ENCODE assay signal across 15 mouse cellular contexts in genomic region chr9:62624562-62625044, GRCm38 (mm10). TPM values are rescaled to one million over a fixed set of nuclear protein-coding genes. Genes with fewer than 3 reads are reported as not detected.
DNase-seq lines count a peak whose midpoint lies in the region; ATAC-seq lines count a peak whose summit lies in the region.
"Had no signal": no experiment of that assay in that cellular context is flagged by ENCODE, and none has a peak within 500 bp of the region (broad histone marks: within the 10 kb centered on the region; RNA-seq: fewer than 3 reads in every experiment).

No protein-coding gene starts in this region.

- no peak overlapping the region for H3K27ac ChIP-seq in midbrain, embryonic 15.5 days
- H3K27ac ChIP-seq: midbrain, embryonic 10.5 days had no signal

- H3K36me3 ChIP-seq in midbrain, embryonic 15.5 days (replicated peaks), result no peaks in the 10 kb centered on the region
- H3K36me3 ChIP-seq: midbrain, embryonic 10.5 days had no signal

- ATAC-seq in midbrain, embryonic 15.5 days (replicated peaks), result no peak
- ATAC-seq: forebrain, embryonic 16.5 days; hindbrain, embryonic 16.5 days had no signal

- H3K9me3 ChIP-seq in midbrain, embryonic 15.5 days, result no peaks in the 10 kb centered on the region
- H3K9me3 ChIP-seq: midbrain, embryonic 10.5 days had no signal

- no peaks in the 10 kb centered on the region for H3K4me1 ChIP-seq in midbrain, embryonic 15.5 days
- H3K4me1 ChIP-seq: midbrain, embryonic 10.5 days had no signal

- H3K4me3 ChIP-seq in midbrain, embryonic 15.5 days, result no peak overlapping the region
- H3K4me3 ChIP-seq: midbrain, embryonic 10.5 days had no signal

- no peak overlapping the region for H3K9ac ChIP-seq in midbrain, embryonic 15.5 days

- 80% methylated on average over 8 of the region's 8 CpGs for WGBS in midbrain, embryonic 15.5 days

- DNase-seq in frontal cortex, postnatal 36 days (ENCODE audit: low spot score in 2 of 2), result peak; percentile 50 to 55
- no peak for DNase-seq in frontal cortex, postnatal 14 days (ENCODE audit: low spot score in 2 of 2)
- DNase-seq in right cerebral cortex, adult 2 months (ENCODE audit: low spot score in 2 of 2), result peak; percentile 51 to 53
- no peak for DNase-seq in right cerebral cortex, postnatal 10 days (ENCODE audit: low spot score in 2 of 2)
- peak; percentile 29 to 46 for DNase-seq in layer of hippocampus, adult 8-10 months (ENCODE audit: low spot score in 2 of 2)
- DNase-seq in right cerebral cortex, postnatal 36 days (ENCODE audit: low spot score in 2 of 2), result peak; percentile 29 to 48
- DNase-seq in cerebellum, adult 18-20 months, result no peak
- DNase-seq: cerebellum, adult 9-10 months; embryo, embryonic 11 days; kidney, adult 2 months had no signal

- H3K4me2 ChIP-seq in midbrain, embryonic 15.5 days, result no peak overlapping the region

- no peaks in the 10 kb centered on the region for H3K27me3 ChIP-seq in midbrain, embryonic 15.5 days (replicated peaks)

RNA-seq across cellular contexts. Expression of gene Itga11, which starts 53.0 kb away (rescaled TPM):
- 1 to 10 TPM; 3.5 to 5.7 (median 4.4) TPM for total RNA-seq in layer of hippocampus, adult 8-10 months (2022)
- polyA plus RNA-seq in midbrain, embryonic 15.5 days (2015; fragmentation: Nextera tagmentation; extraction: Ambion mirVana), result 1.3 and 1.4 TPM in 2 replicates
- total RNA-seq: granulocyte monocyte progenitor cell, adult 5-6 weeks had no signal

Comparison
In these comparisons a context has a peak if more than half of its experiments do, and no peak if none do; other contexts are left out.
1. DNase-seq: peak in frontal cortex, postnatal 36 days (2 of 2), right cerebral cortex, adult 2 months (2 of 2), layer of hippocampus, adult 8-10 months (2 of 2) and right cerebral cortex, postnatal 36 days (2 of 2); none in frontal cortex, postnatal 14 days (0 of 2), right cerebral cortex, postnatal 10 days (0 of 2) and cerebellum, adult 18-20 months (0 of 2).